Mouse (Mus musculus): ENCODE measurements around the gene Aff1.

DNA sequence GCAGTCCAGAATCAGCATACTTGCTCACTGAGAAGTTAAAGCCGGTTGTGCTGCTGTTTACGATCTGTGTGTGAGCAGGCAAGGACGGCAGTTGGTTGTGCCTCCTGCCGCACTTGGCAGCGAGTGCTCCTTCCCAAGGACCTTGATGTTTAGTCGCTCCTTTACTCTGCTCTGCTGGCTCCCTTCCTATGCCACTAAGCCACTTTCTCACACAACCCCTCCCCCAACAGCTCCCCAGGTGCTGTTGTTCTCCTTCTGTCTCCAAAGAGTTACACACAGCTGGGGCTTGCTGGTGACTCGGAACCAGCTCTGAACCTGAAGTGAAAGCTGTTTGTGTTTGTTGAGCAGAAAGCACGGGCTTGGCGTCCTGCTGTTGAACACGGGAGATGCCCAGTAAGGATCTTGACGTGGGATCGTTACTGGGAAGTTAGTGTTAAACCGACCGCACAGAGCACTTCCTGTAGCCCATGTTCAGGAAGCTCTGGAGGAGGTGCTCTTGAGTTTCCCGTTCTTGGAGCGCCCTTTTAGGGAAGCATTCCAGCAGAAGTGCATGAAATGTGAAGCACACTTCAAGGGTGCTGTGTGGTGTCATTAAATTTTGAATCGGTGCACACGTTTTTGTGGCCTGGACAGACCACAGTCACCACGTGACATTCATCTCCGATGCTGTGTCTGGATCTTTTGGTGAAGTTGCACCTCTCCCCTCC is 68.4 kb downstream of the Aff1 start:
- TF ChIP-seq CTCF (IDR thresholded peaks at IDR 0.05; ENCODE audit: low read depth, low read length) (no peak), POLR2A (IDR thresholded peaks at IDR 0.05; ENCODE audit: insufficient read depth, low read length) (no peak)
